Mouse (Mus musculus) embryonic facial prominence, embryonic 10.5 days (tissue): ENCODE results near the gene Serping1. TPM values are rescaled to one million over a fixed set of nuclear protein-coding genes. Genes with fewer than 3 reads are reported as not detected.
A peak's percentile ranks its signal among the peaks of the same experiment; 100 is the strongest.

Experiments used
- DNase-seq: peaks from one replicate; pipeline ENCODE4 v3.0.0-alpha.2; 2017; ENCODE audit warnings: low spot score
- H3K27ac ChIP-seq: fragments of 300-500 bp; sonication (generic); replicated peaks from 2 replicates; pipeline ENCODE4 v1.5.1; 2016; ENCODE audit warnings: mild to moderate bottlenecking
- H3K27me3 ChIP-seq: fragments of 300-500 bp; sonication (generic); replicated peaks from 2 replicates; pipeline ENCODE4 v1.6.1; 2016; ENCODE audit warnings: low read depth, mild to moderate bottlenecking; ENCODE audit not compliant: poor library complexity, severe bottlenecking
- H3K36me3 ChIP-seq: fragments of 300-500 bp; sonication (generic); replicated peaks from 2 replicates; pipeline ENCODE4 v1.6.1; 2016; ENCODE audit warnings: mild to moderate bottlenecking, moderate library complexity
- H3K4me1 ChIP-seq: fragments of 300-500 bp; sonication (generic); 2 replicates; pipeline ENCODE4 v1.6.1; 2016
- H3K4me3 ChIP-seq: fragments of 300-500 bp; sonication (generic); 2 replicates; pipeline ENCODE4 v1.5.1; 2016; ENCODE audit warnings: mild to moderate bottlenecking, moderate library complexity
- H3K9me3 ChIP-seq: fragments of 300-500 bp; sonication (generic); 2 replicates; pipeline ENCODE4 v1.6.1; 2016; ENCODE audit warnings: mild to moderate bottlenecking
- WGBS: fragments of 180-500 bp; shearing (Covaris S2); methylation state at CpG from one replicate; pipeline ENCODE4 v1.1.7; 2016; 5-methylcytosine and 5-hydroxymethylcytosine counted together
- microRNA counts: library from miRNA; unstranded; fragments of <30 nt; microRNA quantifications from one replicate; lab custom pipeline; 2017
- microRNA-seq: library from miRNA; unstranded; fragments of <30 nt; microRNA quantifications from one replicate; pipeline ENCODE4, GENCODE M21; 2017
- polyA plus RNA-seq: library from polyadenylated mRNA; unstranded; fragments of >200 nt; fragmentation: Nextera tagmentation; extraction: Ambion mirVana; gene quantifications from 2 replicates; pipeline ENCODE4 v1.2.1, GENCODE M21; 2016

Serping1 gene
- polyA plus RNA-seq, 1 experiment from 2014 or later, result 16.6 TPM

DNA sequence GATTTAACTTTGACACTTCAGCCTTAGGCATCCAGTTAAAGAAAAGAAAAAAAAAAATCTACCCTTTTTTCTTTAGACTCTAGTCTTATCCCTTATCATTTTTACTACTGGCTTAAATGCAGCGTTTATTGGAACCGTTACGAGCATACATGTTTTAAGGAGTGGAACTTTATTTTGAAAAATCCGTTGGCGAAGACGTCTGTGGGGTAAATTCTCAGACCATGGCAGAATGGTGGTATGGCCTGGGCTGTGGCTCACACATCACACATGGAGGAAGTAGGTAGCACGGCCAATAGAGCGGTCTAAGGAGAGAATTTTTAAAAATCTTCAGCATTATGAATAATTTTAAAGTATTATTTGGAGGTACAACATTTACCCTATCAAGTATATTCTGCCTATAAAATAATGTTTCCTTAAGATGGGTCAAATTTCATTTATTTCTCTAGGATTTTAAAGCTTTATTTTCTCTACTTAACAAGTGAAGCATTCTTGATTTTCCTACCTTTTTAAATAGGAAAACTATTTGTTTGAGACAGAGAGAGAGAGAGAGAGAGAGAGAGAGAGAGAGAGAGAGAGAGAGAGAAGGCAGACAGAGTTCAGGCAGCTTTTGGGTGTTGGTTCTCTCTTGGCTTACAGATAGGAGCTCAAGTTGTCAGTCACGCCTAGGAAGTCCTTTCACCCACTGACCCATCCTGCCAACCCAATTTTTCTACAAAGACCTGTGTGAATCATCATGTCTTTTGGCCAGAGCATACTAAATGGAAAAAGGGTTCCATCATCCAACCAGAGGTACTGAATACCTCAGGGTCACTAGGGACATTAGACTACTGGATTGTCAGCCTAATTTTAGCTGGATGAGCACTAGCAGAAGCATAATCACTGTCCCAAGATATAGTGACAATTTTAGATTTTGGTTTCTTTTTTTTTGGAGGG is 58.6 kb downstream of the Serping1 start:
- Histone ChIP-seq H3K27me3 (no peaks in the 10 kb centered on the region), H3K36me3 (peaks cover 8% of the 10 kb centered on the region), H3K9me3 (no peaks in the 10 kb centered on the region), H3K4me3 (peak overlapping the region; percentile 96), H3K27ac (peak overlapping the region; percentile 96), H3K4me1 (peaks cover 24% of the 10 kb centered on the region)
- 39% methylated on average over 9 of the region's 9 CpGs for WGBS
- no peak for DNase-seq

DNA sequence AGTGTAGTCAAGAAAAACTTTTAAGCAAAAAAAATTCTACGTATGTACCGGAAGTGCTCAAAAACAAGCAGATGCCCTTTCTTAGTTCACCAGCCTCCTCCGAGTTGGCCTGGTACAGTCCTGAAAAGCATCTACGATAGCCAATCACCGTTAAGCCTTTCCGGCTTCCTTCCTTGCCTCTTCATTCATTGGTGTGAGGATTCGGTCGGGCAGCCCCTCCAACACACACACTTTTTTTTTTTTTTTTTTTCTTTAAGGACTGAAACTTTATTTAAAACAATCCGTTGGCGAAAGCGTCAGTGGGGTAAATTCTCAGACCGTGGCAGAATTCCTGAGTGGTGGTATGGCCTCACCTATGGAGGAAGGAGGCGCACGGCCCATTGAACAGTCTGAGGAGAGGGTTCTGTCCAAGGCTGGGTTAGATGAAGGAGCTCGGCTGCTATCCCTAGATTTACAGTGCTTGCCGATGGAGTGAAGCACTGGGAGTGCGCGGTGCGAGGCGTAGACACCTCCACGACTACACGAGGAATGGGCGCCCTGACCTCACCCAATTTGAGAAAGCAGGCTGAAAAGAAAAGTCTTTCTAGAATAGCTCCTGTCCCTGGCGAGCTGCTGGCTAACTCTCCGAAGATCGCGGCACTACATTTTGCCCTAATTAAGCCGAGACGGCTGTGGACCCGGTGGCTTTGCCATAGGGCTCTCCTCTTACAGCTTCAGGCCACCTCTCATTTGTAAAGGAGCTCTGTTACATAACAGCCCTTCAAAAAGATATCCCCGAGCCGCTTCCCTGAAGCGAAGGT is 59.5 kb downstream of the Serping1 start:
- no peaks in the 10 kb centered on the region for H3K9me3 ChIP-seq
- DNase-seq, result peak; percentile 65
- H3K4me1 ChIP-seq, result peaks cover 24% of the 10 kb centered on the region
- H3K27me3 ChIP-seq, result no peaks in the 10 kb centered on the region
- H3K27ac ChIP-seq, result peak overlapping the region; percentile 96
- WGBS, result under 1% methylated on average over 33 of the region's 33 CpGs
- H3K4me3 ChIP-seq, result peak overlapping the region; percentile 96
- peaks cover 6% of the 10 kb centered on the region for H3K36me3 ChIP-seq

MicroRNAs within 50 kb of the gene (microRNA counts, 519-probe panel; counts per million panel counts)
- 7,193 counts per million, percentile 97 among the panel's probes with 10 or more counts for microRNA mmu-miR-130a (lab: Ali Mortazavi, UCI)

Small RNAs within 50 kb of the gene (microRNA-seq; reads per million reads assigned to microRNA genes)
- 35,145 reads per million, percentile 99 among the genes with 10 or more reads in this experiment for gene Mir130a

Other genes starting within 250 kb of the Serping1 start
- 43.3 and 44.3 TPM in 2 replicates for gene Ctnnd1, start 124.7 kb downstream of the Serping1 start, polyA plus RNA-seq
- 0.14 and 0.41 TPM in 2 replicates for gene Btbd18, start 116.4 kb downstream of the Serping1 start, polyA plus RNA-seq
- gene Selenoh, start 104.7 kb downstream of the Serping1 start, polyA plus RNA-seq, result 505 and 520 TPM in 2 replicates
- gene Gm28635, start 97.4 kb downstream of the Serping1 start, polyA plus RNA-seq, result not detected in 2 replicates
- gene Med19, start 97.0 kb downstream of the Serping1 start, polyA plus RNA-seq, result 45.3 and 46.4 TPM in 2 replicates
- gene Tmx2, start 96.3 kb downstream of the Serping1 start, polyA plus RNA-seq, result 135 and 137 TPM in 2 replicates
- gene Zdhhc5, start 60.3 kb downstream of the Serping1 start, polyA plus RNA-seq, result 30.2 and 31.9 TPM in 2 replicates
- gene Clp1, start 48.1 kb downstream of the Serping1 start, polyA plus RNA-seq, result 53.2 and 53.8 TPM in 2 replicates
- gene Ypel4, start 41.4 kb downstream of the Serping1 start, polyA plus RNA-seq, result 8.1 and 8.9 TPM in 2 replicates
- gene Gm19426, start 31.8 kb downstream of the Serping1 start, polyA plus RNA-seq, result 8.0 and 9.5 TPM in 2 replicates
- gene Ube2l6, start 23.4 kb upstream of the Serping1 start, polyA plus RNA-seq, result 22.7 and 25.8 TPM in 2 replicates
- gene Smtnl1, start 47.2 kb upstream of the Serping1 start, polyA plus RNA-seq, result 0.21 and 0.27 TPM in 2 replicates
- gene Timm10, start 51.6 kb upstream of the Serping1 start, polyA plus RNA-seq, result 64.9 and 65.8 TPM in 2 replicates
- 30.4 and 35.4 TPM in 2 replicates for gene Slc43a1, start 63.4 kb upstream of the Serping1 start, polyA plus RNA-seq
- gene Rtn4rl2, start 111.3 kb upstream of the Serping1 start, polyA plus RNA-seq, result 2.5 and 2.6 TPM in 2 replicates
- gene Slc43a3, start 161.1 kb upstream of the Serping1 start, polyA plus RNA-seq, result 29.5 and 30.8 TPM in 2 replicates
- 0.30 TPM in 1 of 2 replicates, not detected in the other for gene Prg2, start 205.0 kb upstream of the Serping1 start, polyA plus RNA-seq
- not detected in 2 replicates for gene Prg3, start 212.8 kb upstream of the Serping1 start, polyA plus RNA-seq